Mouse (Mus musculus) gastrocnemius, postnatal 25 days (tissue): ENCODE measurements around the gene Cd28. TPM values are rescaled to one million over a fixed set of nuclear protein-coding genes. Genes with fewer than 3 reads are reported as not detected.

Source experiments
- DNase-seq: peaks from one replicate; pipeline ENCODE4 v3.0.0; 2022
- long read RNA-seq, 2 experiments: library from polyadenylated mRNA; stranded (forward); transcript quantifications; one replicate each; pipeline ENCODE4 v2.0.0; 2021
- total RNA-seq, 2 experiments: library from RNA; stranded (reverse); gene quantifications; 1 replicate in 1 of 2; 2 replicates in 1 of 2; pipeline ENCODE4 v1.2.3; 2021

The Cd28 gene
- 1 to 10 TPM; 1.2 to 4.0 TPM for total RNA-seq
- long read RNA-seq, experiment 1, partial matches to known transcripts: 1 of 1 reads
- long read RNA-seq, experiment 1, other reads (novel, unspliced or antisense): 0 of 1 reads
- long read RNA-seq, experiment 2, partial matches to known transcripts: 1 of 4 reads
- long read RNA-seq, experiment 2, other reads (novel, unspliced or antisense): 3 of 4 reads

DNA sequence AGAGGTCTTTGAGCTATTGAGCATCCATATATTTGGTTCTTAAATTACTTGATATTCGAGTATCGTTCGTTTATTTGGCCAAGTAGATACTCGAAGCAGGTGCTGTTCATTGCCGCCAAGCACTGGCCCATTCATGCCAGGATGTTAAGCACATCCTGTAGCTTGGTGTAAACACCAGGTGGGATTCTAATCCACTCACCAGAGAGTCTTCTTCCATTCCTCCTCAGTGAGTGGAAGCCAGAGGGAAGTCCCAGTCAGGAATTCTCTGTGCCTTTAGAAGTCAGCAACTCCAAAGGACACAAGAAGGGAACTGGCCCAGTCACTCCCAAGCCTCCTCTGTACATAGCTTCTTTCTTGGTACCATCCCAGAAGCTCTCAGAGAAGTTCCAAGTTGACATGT lies at the start of gene Cd28:
Gene Cd28 (plus strand): TSS at position 234 of the 400 bp plus-strand sequence.
- peak; percentile 51 for DNase-seq

DNA sequence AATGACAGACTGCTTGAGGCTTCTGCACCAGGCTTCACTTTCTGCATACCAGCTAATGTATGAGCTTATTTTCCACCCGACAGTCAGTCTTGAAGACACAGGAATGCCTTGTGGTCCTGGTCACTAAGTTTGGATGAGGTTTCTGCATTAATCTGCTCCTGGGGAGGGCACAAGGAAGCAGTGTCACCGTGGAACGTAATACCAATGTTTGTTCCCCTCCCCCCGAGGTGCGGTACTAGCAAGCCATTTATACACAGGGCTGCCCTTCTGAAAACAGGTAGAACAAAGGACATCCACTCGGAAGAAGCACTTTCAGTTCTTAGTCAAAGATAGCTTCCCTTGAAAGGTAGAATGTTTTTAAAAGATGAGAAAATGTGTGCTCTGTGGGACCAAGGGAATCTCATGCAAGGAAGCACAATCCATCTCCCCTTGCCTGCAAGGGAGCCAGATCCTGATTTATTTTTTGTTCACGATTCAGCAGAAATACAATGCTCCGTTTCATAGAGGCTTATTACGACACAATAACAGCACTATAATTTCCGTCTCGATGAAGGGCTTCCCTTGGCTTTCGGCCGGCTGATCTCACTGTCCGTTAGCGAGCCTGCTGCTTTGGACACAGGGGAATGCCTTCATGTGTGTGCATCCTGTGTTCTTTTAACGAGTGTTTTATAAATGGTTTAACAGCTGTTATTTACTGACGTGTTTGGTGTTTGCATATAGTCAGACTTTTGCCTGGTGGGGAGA lies 48.6 kb upstream of the Cd28 start:
- peak; percentile 64 for DNase-seq

DNA sequence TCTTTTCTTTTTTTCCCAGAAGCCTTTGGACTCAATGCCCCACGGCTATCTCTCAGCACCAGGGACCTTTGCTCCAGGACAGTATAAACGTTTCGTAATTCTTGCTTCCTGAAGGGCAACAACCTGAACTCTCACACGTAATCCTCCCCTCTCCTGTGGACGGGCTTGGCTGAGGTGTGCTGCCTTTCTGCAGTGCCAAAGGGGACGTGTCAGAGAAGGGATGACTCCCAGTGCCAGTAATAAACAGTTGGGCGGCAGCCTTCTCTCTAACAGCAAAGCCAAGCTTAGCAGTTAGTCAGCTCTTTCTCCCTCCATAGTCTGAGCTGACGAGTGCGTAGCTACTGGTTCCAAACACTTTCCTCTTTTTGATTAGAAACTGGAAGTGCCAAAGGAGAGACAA lies 47.6 kb upstream of the Cd28 start:
- DNase-seq: peak; percentile 72

DNA sequence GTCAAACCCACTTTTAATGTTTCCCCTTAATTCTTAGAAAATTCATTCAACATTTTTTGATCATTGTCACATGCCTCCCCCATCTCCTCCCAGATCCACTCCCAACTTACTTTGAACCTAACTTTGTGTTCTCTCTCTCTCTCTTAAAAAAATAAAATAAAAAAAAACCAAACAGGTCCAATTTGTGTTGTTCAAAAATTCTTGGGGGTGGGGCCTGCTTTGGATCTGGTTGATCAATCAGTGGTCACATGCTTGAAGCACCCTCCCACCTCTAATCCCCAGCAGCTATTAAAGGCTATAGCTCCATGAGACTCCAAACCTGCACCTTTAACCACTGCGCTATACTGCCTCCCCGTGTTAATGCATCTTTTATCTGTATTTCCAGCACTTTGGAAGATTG lies 46.9 kb upstream of the Cd28 start:
- DNase-seq: no peak

DNA sequence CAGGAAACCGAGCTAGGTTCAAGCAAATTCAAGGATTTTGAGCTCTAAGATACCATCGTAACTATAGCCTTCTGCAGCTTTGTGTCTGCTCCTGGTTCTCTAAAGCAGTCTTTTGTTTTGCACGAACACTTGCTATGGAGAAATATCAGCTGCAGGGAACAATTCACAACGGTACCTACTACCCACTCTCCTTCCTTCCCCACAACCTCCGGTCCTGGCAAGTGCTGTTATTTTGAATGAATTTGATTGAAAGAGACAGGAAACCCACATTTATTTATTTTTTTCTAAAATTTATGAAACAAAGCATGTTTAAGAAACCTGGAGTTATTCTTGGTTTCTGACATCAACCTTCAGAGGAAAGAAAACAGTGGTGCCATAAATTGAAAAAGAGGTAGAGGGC lies 46.4 kb upstream of the Cd28 start:
- DNase-seq: no peak

DNA sequence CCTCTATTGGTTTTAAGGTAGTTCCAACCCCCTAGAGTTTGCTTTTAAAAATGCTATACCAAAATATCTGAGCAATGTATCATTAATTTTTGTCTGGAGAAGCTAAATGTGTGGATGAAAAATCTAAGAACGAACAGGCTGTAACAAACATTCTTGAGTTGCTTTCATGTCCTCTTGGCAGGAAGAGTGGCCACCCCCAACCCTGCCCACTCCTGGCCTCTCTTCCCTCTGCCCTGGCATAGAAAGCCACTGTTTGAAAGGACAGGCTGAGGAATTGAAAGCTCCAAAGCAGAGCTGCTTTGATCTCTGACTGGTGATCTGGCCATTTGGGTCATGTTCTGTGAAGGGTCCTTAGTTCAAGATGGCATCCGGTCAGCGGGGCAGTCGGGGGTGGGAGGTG lies 32.8 kb upstream of the Cd28 start:
- DNase-seq: no peak

- no peak for DNase-seq
Observed at GRCm38 (mm10) chr1:60696115-60696895, 20.3 kb upstream of the Cd28 start.

- peak; percentile 32 for DNase-seq
Observed at GRCm38 (mm10) chr1:60702641-60703040, 14.0 kb upstream of the Cd28 start.

GRCm38 (mm10) chr1:60713238-60713637 lies 3.4 kb upstream of the Cd28 start:
- DNase-seq: no peak

- peak; percentile 60 for DNase-seq
Observed at GRCm38 (mm10) chr1:60715651-60716196, 876 bp upstream of the Cd28 start.

GRCm38 (mm10) chr1:60718580-60718979 lies 2.0 kb downstream of the Cd28 start:
- no peak for DNase-seq

- DNase-seq: no peak
Observed at GRCm38 (mm10) chr1:60723555-60723954, 7.0 kb downstream of the Cd28 start.

- peak; percentile 38 for DNase-seq
Observed at GRCm38 (mm10) chr1:60731940-60732339, 15.3 kb downstream of the Cd28 start.

DNA sequence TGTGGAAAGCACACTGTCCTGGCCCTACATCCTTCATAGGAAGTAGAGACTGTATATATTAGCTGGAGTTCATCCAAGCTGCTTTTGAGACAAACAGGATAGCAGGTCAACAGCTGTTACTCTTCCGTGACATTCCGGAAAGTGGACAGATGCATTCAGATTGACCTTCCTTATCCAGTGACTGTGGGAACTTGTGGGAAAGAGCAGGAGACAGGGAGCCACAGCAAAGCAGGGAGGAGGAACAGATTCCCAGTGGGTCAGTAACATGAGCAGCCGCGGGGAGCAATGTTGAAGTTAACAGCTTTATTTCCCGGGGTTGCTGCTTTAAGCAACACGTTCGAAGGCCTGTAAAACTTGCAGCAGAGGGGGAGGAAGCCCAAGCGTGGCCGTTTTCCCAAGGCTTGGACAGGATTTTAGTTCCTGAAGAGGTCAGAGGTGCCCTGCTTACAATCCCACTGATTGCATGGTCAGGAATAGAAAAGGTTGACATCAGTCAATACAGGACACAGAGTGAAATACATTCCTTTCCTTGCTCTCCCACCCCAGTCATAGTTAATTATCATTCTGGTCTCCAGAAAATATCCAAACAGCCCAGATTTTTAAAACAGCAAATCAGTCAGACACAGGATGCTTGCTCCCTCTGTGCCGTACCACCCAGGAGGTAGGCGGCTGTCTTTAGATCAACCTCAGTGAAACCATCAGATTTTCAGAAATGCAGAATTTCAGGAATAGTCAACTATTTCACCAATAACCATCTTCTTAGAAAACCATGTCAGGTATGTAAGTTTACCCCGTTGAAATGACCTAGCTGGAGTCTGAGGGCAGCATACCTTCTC lies 18.7 kb downstream of the Cd28 start:
- DNase-seq: peak; percentile 31

GRCm38 (mm10) chr1:60735908-60736280 lies 19.3 kb downstream of the Cd28 start:
- DNase-seq: no peak

DNA sequence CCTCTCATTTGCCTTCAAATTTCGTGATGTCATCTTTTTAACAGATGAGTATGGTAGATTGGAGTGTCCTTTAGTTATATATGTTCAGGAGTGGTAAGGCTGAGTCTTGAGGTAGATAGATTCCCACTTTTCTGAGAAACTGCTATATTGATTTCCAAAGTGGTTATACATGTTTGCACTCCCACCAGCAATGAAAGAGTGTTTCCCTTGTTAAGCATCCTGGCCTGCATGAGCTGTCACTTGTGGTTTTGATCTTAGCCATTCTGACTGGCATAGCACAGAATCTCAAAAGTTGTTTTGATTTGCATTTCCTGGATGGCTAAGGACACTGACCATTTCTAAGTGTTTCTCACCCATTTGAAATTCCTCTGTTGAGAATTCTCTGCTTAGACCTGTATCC lies 27.7 kb downstream of the Cd28 start:
- no peak for DNase-seq

DNA sequence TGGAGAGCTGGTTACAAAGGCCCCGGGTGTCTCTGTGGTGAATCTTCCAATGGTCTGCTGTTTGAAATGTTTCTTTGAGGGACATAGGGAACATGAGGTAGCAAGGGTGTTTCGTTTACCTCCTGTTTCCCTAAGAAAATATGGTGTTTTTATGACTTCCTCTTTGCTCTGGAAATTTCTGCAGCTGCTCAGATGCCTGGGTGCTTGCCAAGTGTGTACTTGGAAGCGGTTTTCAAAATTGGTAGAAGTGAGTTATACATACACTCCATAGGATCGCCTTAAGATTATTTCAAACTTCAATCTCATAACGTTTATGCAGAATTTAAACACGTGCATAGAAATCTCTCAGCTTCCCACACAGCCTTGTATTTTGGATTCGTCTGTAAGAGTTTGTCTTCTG lies 29.1 kb downstream of the Cd28 start:
- DNase-seq: no peak

DNA sequence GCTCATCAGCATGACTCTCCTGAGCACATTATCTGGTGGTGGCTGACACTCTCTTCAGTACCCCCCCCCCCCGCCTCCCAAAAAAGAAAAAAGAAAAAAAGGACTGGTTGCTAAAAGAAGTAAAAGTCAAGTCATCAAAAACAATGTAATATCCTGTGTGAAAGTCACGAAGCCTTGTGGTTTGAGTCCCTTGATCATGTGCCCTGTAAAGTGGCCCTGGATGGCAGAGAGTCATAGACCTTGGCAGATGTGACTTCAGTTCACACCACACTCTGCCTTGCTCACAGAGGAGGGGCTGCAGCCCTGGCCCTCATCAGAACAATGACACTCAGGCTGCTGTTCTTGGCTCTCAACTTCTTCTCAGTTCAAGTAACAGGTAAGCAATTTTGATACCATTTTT lies 29.6 kb downstream of the Cd28 start:
- DNase-seq: no peak

DNA sequence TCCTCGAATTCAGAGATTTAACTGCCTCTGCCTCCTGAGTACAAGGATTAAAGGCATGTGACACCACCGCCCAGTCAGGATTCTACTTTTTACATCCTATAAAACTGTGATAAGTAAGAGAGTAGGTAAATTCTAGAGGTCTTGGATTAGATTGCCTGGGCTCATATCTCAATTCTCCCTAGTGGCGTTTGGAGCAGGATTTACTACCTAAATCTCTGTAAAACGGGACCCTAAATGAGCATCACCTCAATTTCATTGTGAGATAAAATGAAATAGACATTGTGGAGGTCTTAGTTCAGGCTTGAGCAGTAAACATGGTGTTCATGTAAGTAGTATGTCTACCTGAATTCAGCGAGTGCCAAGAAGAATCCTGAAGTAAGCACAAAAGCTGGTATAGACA lies 30.3 kb downstream of the Cd28 start:
- DNase-seq: no peak

DNA sequence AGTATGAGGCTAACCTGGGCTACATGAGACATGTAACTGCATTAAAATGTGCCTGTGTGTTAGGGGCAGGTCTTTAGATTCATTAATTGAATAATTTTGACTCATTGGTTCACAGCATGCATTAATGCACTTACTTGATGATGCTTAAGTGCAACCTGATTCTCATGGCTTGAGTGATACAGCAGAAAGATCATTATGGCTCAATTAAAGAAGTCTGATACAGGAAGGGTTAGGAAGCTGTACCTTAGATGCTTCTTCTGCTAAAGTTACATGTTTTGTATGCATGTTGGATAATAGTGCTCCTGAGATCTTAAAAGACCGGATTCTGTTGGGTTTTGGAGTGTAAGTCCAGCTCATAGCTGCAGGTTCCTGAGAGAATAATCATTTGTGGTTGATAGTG lies 31.7 kb downstream of the Cd28 start:
- DNase-seq: no peak

- DNase-seq: no peak
Observed at GRCm38 (mm10) chr1:60748936-60749335, 32.3 kb downstream of the Cd28 start.

- DNase-seq: no peak
Observed at GRCm38 (mm10) chr1:60749346-60749840, 32.8 kb downstream of the Cd28 start.
